Mouse (Mus musculus): ENCODE results near the gene Popdc2.
"Not testable (repeated sequence)": the region's sequence is repeated elsewhere in the genome, so short reads cannot be mapped to it uniquely, and the experiment has no call there.

Popdc2 gene

DNA sequence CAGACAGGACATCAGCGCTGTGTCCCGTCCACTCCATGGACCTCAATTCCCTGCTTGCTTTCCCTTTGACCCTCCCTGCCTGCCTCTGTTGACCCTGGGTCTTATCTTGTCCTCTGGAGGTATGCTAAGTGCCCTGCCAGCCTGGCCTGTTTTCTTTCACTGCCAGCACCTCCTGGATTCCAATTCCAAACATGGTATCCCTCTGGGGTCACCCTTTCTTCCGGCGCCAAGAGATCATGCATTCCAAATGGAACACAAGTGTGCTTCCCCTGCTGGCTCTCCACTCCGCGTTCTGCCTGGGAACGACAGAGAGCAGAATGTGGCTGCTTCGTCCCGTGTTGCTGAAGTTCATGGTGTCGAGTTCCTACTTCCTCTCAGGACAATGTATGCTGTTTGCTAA lies at the start of gene Popdc2:
TSS of gene Popdc2 (plus strand) at position 277 of the 400 bp plus-strand sequence.
- no peak for DNase-seq

DNA sequence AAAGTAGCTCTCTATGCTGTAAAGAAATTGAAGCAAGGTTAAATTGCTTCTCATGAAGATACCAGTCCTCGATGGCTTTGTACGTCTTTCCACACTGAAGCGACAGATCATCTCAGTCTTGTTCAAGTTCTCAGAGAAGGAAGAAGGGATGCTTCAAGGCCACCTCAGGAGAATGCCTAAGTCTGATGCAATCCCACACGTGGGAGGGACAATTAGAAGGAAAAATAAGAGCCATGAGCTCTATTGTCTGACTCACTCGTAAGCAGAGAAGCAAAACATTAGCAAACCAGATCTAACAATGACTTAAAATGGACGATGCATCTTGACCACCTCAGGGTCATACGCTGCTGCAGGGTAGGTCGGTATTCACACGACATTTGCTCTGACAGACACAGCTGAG lies 43.5 kb upstream of the Popdc2 start:
- DNase-seq, result no peak

GRCm38 (mm10) chr16:38319087-38319486 lies 42.9 kb upstream of the Popdc2 start:
- no peak for DNase-seq

- peak; percentile 61 to 68 for DNase-seq
Measured at GRCm38 (mm10) chr16:38321452-38321935, 40.5 kb upstream of the Popdc2 start.

DNA sequence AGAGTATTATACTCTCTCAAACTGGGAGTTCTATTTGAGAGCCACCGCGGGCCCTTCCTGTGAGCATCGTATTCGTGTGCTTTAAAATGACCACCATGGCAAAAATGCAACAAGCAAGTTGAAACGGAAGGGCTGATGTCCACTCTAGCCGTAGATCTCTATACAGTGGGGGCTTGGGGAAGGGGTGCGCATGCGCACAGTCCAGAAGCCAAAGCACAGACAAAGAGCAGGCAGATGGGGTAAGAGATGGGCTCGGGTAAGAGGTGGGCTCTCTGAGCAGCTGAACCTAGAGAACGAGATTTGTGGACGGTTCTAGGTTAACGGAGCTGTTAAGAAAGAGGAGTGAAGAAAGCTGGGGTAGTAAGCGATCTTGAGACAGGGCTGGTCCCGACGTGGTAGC lies 37.7 kb upstream of the Popdc2 start:
- DNase-seq, result no peak

GRCm38 (mm10) chr16:38326778-38327397 lies 35.1 kb upstream of the Popdc2 start:
- DNase-seq, result no peak

DNA sequence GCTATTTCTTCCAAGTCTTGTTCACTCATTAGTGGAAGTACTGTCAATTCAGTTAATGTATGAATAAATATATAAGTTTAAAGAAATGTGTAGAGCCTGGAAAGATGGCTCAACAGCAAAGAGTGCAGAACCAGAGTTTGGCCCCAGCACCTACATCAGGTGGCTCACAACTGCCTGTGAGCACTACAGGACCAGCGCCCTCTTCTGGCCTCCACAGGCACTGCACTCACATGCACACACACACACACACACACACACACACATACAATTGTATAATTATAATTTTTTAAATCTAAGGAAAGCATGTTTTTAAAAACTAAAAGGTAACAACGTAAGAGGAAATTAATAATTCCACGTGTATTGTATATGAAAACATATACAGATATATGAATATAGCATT lies 32.7 kb upstream of the Popdc2 start:
- no peak for DNase-seq

GRCm38 (mm10) chr16:38334431-38334830 lies 27.6 kb upstream of the Popdc2 start:
- no peak for DNase-seq

DNA sequence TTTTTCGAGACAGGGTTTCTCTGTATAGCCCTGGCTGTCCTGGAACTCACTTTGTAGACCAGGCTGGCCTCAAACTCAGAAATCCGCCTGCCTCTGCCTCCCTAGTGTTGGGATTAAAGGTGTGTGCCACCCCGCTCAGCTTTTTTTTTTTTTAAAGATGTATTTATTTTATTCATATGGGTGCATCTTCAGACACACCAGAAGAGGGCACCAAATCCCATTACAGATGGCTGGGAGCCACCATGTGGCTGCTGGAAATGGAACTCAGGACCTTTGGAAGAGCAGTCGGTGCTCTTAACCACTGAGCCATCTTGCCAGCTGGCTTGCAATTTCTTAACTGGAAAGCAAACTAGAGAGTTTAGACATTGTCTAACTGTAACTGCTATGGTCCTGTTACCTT lies 23.9 kb upstream of the Popdc2 start:
- DNase-seq, result not testable (repeated sequence)

DNA sequence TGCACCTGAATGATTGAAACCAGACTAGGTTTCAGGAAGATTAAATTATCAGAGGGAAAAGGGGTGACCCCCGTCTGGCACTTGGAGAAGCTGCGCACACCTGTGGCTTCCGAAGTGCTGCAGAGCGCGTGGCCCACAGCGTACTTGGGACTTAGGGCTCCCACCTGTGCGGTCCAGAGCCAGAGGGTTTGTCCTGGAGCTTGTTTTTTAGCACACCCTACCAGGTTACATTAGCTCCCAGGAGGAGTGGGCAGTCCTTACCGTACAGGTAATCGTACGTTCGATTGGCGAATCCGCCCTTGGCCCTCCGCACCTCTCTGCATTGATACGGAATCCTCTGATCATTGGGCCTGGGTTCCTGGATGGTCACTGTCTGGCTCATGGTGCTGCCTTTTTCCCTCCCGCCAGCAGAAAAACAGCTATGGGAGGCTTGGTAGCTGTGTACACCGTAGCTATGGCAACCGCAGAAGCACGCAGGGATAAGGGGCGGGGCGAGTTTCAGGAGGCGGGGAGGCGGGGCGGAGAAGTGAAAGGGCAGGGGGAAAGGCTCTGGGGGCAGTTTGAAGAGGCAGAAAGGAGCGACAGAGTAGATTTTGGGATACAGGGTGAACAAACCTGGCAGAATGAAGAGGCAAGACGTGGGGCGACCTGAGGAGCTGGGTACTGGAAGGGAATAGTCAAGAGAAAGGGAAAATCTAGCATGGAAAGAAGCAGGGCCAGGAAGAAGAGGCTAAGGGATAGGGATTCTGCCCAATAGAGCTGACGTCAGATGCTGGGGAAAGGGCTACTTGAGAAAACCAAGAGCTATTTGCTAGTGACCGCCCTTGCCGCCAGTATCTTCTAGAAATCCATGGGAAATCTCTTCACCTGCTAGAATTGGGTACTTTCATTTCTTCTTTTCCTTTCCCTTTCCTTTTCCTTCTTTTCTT lies 20.3 kb upstream of the Popdc2 start, which contains the start of gene Maats1:
TSS of gene Maats1 (minus strand) at position 748 of the 929 bp plus-strand sequence.
- DNase-seq, result peak; percentile 66 to 69

GRCm38 (mm10) chr16:38344941-38345725 lies 16.9 kb upstream of the Popdc2 start:
- no peak for DNase-seq

DNA sequence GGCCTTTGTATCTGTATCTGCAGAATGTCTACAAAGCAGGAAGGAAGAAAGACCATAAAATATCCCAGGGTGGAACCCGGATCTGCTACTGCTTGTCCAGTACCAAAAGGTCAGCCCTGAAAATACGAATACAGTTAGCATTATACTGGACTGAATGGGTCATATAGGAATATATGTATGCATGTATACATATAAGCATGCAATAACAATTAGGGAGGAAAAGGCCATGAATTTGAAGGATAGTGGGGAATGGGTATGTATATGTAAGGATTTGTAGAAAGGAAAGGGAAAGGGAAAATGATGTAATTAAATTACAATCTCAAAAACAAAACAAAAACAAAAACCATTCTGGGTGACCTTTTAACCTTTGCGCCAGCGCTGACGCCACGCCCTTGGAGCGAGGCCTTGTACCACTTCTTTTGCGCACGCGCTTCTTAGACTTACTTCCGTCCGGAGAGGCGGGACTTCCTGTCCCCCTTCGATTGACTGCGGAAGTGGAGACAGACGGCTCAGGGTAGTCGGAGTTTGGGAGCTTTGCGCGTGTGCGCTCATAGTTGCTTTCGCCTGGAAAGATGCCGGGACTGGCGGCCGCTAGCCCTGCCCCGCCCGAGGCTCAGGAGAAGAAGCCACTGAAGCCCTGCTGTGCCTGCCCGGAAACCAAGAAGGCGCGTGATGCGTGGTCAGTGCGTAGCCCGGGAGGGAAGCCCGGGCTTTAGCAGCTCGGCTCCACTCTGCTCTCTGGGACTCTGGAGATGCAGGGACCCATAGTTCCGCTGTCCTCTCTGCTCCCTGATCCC lies 15.3 kb upstream of the Popdc2 start, which contains the start of the genes Cox17 and Gm21987:
TSS of gene Cox17 (plus strand) at position 463 of the 797 bp plus-strand sequence.
TSS of gene Gm21987 (plus strand) at position 512 of the 797 bp plus-strand sequence.
- peak; percentile 93 to 95 for DNase-seq

DNA sequence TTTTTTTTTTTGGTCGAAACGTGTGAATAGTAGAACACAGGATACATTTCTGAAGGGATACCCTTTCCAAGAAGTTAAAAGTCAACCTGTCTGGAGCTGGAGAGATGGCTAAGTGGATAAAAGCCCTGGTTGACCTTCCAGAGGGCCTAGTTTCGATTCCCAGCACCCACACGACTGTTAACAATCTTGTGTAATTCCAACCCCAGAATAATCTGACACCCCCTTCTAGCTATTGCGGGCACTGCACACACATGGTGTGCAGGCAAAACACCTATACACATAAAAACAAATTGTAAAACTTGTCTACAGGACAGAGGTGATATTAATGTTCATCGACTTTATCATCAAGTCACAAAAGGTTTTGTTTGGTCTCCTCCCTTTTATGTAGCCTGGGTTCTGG lies 14.4 kb upstream of the Popdc2 start:
- DNase-seq, result no peak

- DNase-seq, result no peak
Measured at GRCm38 (mm10) chr16:38348217-38348761, 13.7 kb upstream of the Popdc2 start.

DNA sequence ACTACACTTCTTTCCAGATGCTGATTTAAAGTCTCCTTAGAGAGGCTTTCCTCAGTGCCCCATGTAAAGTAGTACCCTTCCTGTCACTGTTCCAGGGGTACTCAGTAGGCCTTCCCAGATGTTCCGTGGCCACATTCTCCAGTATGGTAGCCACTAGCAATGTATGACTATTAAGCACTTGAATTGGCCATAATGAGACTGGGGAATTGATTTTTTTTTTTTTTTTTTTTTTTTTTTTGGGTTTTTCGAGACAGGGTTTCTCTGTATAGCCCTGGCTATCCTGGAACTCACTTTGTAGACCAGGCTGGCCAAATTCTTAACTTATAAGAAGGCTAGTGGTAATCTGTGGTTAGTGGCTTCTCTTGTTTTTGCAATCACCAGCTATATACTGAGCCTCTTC lies 12.1 kb upstream of the Popdc2 start:
- DNase-seq, result no peak

GRCm38 (mm10) chr16:38350361-38350855 lies 11.6 kb upstream of the Popdc2 start:
- no peak for DNase-seq

- DNase-seq, result no peak
Measured at GRCm38 (mm10) chr16:38350939-38351338, 11.1 kb upstream of the Popdc2 start.

DNA sequence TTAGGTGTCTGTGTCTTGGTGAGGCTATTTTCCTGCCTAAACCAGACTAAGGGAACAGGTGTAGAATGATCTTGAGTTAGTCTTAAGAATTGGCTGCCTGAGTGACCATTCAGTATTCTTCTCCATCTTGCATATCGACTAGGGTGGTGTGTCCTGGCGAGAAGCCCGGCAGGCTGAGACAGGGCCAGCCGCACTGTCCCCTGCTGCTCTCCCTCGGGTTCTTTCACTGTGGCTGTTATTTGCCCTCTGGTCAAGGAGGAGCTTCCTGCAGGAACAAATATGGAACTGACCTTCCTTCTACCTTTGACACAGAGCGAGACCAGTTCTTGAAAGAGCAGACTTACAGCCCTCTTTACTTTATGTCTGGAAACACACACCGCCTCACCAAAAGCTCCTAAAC lies 10.0 kb upstream of the Popdc2 start:
- peak; percentile 29 to 41 for DNase-seq

GRCm38 (mm10) chr16:38352851-38353250 lies 9.2 kb upstream of the Popdc2 start:
- DNase-seq, result no peak

- no peak for DNase-seq
Measured at GRCm38 (mm10) chr16:38353642-38354041, 8.4 kb upstream of the Popdc2 start.

- DNase-seq, result no peak
Measured at GRCm38 (mm10) chr16:38354185-38354913, 7.7 kb upstream of the Popdc2 start.
